Mouse (Mus musculus): ENCODE measurements around the gene Atp2b4. TPM values are rescaled to one million over a fixed set of nuclear protein-coding genes. Genes with fewer than 3 reads are reported as not detected.

Gene Atp2b4
- polyA plus RNA-seq, 1 experiment from 2014 or later = 8.2 TPM

GRCm38 (mm10) chr1:133754317-133754868 is 46.4 kb downstream of the Atp2b4 start:
- Histone ChIP-seq H3K4me2 (replicated peaks; ENCODE audit: low read depth, low read length) (no peak overlapping the region), H3K36me3 (ENCODE audit: insufficient read depth, low read length) (no peaks in the 10 kb centered on the region), H3K27ac (ENCODE audit: low read length) (no peak overlapping the region), H3K4me1 (ENCODE audit: insufficient read depth, low read length) (no peaks in the 10 kb centered on the region), H3K9ac (replicated peaks; ENCODE audit: low read length) (no peak overlapping the region), H3K4me3 (ENCODE audit: low read length) (no peak overlapping the region), H3K9me3 (ENCODE audit: low read length) (no peaks in the 10 kb centered on the region), H3K27me3 (ENCODE audit: insufficient read depth, low read length) (no peaks in the 10 kb centered on the region)
- no peak for ATAC-seq (ENCODE audit: low FRiP score, low TSS enrichment)
- 70% methylated on average over 4 of the region's 4 CpGs for WGBS

- H3K4me1 ChIP-seq (ENCODE audit: insufficient read depth, low read length) = no peaks in the 10 kb centered on the region; the same call in 1 of the 2 replicates
- H3K36me3 ChIP-seq (ENCODE audit: insufficient read depth, low read length) = no peaks in the 10 kb centered on the region
- WGBS = 90% methylated on average over 8 of the region's 8 CpGs
- no peaks in the 10 kb centered on the region for H3K9me3 ChIP-seq (ENCODE audit: low read length)
- H3K27me3 ChIP-seq (ENCODE audit: insufficient read depth, low read length) = no peaks in the 10 kb centered on the region
- H3K4me2 ChIP-seq (replicated peaks; ENCODE audit: low read depth, low read length) = no peak overlapping the region
- no peak for ATAC-seq (ENCODE audit: low FRiP score, low TSS enrichment)
- H3K4me3 ChIP-seq (ENCODE audit: low read length) = no peak overlapping the region
- H3K9ac ChIP-seq (replicated peaks; ENCODE audit: low read length) = no peak overlapping the region
- no peak overlapping the region for H3K27ac ChIP-seq (ENCODE audit: low read length)
Measured at GRCm38 (mm10) chr1:133753325-133753724, 47.5 kb downstream of the Atp2b4 start.

- 90% methylated on average over 3 of the region's 3 CpGs for WGBS
- H3K9ac ChIP-seq (replicated peaks; ENCODE audit: low read length) = no peak overlapping the region
- H3K4me2 ChIP-seq (replicated peaks; ENCODE audit: low read depth, low read length) = no peak overlapping the region
- H3K9me3 ChIP-seq (ENCODE audit: low read length) = no peaks in the 10 kb centered on the region
- no peak overlapping the region for H3K27ac ChIP-seq (ENCODE audit: low read length)
- H3K4me1 ChIP-seq (ENCODE audit: insufficient read depth, low read length) = no peaks in the 10 kb centered on the region; the same call in 1 of the 2 replicates
- H3K4me3 ChIP-seq (ENCODE audit: low read length) = no peak overlapping the region
- no peaks in the 10 kb centered on the region for H3K36me3 ChIP-seq (ENCODE audit: insufficient read depth, low read length)
- no peak for ATAC-seq (ENCODE audit: low FRiP score, low TSS enrichment)
- H3K27me3 ChIP-seq (ENCODE audit: insufficient read depth, low read length) = no peaks in the 10 kb centered on the region
Measured at GRCm38 (mm10) chr1:133751621-133752020, 49.2 kb downstream of the Atp2b4 start.

- no peak for ATAC-seq (ENCODE audit: low FRiP score, low TSS enrichment)
- 83% methylated on average over 4 of the region's 4 CpGs for WGBS
- Histone ChIP-seq H3K36me3 (ENCODE audit: insufficient read depth, low read length) (no peaks in the 10 kb centered on the region), H3K27ac (ENCODE audit: low read length) (no peak overlapping the region), H3K4me2 (replicated peaks; ENCODE audit: low read depth, low read length) (no peak overlapping the region), H3K27me3 (ENCODE audit: insufficient read depth, low read length) (no peaks in the 10 kb centered on the region), H3K4me3 (ENCODE audit: low read length) (no peak overlapping the region), H3K9me3 (ENCODE audit: low read length) (no peaks in the 10 kb centered on the region), H3K9ac (replicated peaks; ENCODE audit: low read length) (no peak overlapping the region), H3K4me1 (ENCODE audit: insufficient read depth, low read length) (peaks cover 5% of the 10 kb centered on the region; the same call in 1 of the 2 replicates)
Measured at GRCm38 (mm10) chr1:133749954-133750353, 50.9 kb downstream of the Atp2b4 start.

- Histone ChIP-seq H3K9me3 (ENCODE audit: low read length) (no peaks in the 10 kb centered on the region), H3K4me2 (replicated peaks; ENCODE audit: low read depth, low read length) (no peak overlapping the region), H3K27me3 (ENCODE audit: insufficient read depth, low read length) (no peaks in the 10 kb centered on the region), H3K27ac (ENCODE audit: low read length) (peak overlapping the region; percentile 13; the same call in 1 of the 2 replicates), H3K4me1 (ENCODE audit: insufficient read depth, low read length) (peaks cover 21% of the 10 kb centered on the region), H3K4me3 (ENCODE audit: low read length) (no peak overlapping the region), H3K9ac (replicated peaks; ENCODE audit: low read length) (no peak overlapping the region), H3K36me3 (ENCODE audit: insufficient read depth, low read length) (no peaks in the 10 kb centered on the region)
- 60% methylated on average over 9 of the region's 9 CpGs for WGBS
- 0 out of 2 replicates have a peak, but pooled peaks have one; percentile 29 for ATAC-seq (ENCODE audit: low FRiP score, low TSS enrichment)
Measured at GRCm38 (mm10) chr1:133745078-133745495, 55.8 kb downstream of the Atp2b4 start.

- peak; percentile 25; the same call in 1 of the 2 replicates for ATAC-seq (ENCODE audit: low FRiP score, low TSS enrichment)
- Histone ChIP-seq H3K4me2 (replicated peaks; ENCODE audit: low read depth, low read length) (no peak overlapping the region), H3K4me3 (ENCODE audit: low read length) (no peak overlapping the region), H3K9ac (replicated peaks; ENCODE audit: low read length) (no peak overlapping the region), H3K36me3 (ENCODE audit: insufficient read depth, low read length) (no peaks in the 10 kb centered on the region), H3K9me3 (ENCODE audit: low read length) (no peaks in the 10 kb centered on the region), H3K27ac (ENCODE audit: low read length) (peak overlapping the region; percentile 13; the same call in 1 of the 2 replicates), H3K4me1 (ENCODE audit: insufficient read depth, low read length) (peaks cover 21% of the 10 kb centered on the region), H3K27me3 (ENCODE audit: insufficient read depth, low read length) (no peaks in the 10 kb centered on the region)
- WGBS = 71% methylated on average over 4 of the region's 4 CpGs
Measured at GRCm38 (mm10) chr1:133744609-133745008, 56.2 kb downstream of the Atp2b4 start.

- H3K36me3 ChIP-seq (ENCODE audit: insufficient read depth, low read length) = no peaks in the 10 kb centered on the region
- no peaks in the 10 kb centered on the region for H3K9me3 ChIP-seq (ENCODE audit: low read length)
- WGBS = 35% methylated on average over 8 of the region's 8 CpGs
- H3K4me1 ChIP-seq (ENCODE audit: insufficient read depth, low read length) = peaks cover 21% of the 10 kb centered on the region
- H3K27me3 ChIP-seq (ENCODE audit: insufficient read depth, low read length) = no peaks in the 10 kb centered on the region
- peak; percentile 47; the same call in 1 of the 2 replicates for ATAC-seq (ENCODE audit: low FRiP score, low TSS enrichment)
- H3K4me3 ChIP-seq (ENCODE audit: low read length) = no peak overlapping the region
- H3K4me2 ChIP-seq (replicated peaks; ENCODE audit: low read depth, low read length) = no peak overlapping the region
- peak overlapping the region; percentile 12; the same call in 1 of the 2 replicates for H3K9ac ChIP-seq (replicated peaks; ENCODE audit: low read length)
- H3K27ac ChIP-seq (ENCODE audit: low read length) = peak overlapping the region; percentile 20; the same call in 1 of the 2 replicates
Measured at GRCm38 (mm10) chr1:133742517-133742916, 58.3 kb downstream of the Atp2b4 start.

- Histone ChIP-seq H3K27ac (ENCODE audit: low read length) (no peak overlapping the region; the same call in 1 of the 2 replicates), H3K27me3 (ENCODE audit: insufficient read depth, low read length) (no peaks in the 10 kb centered on the region), H3K4me3 (ENCODE audit: low read length) (no peak overlapping the region), H3K4me2 (replicated peaks; ENCODE audit: low read depth, low read length) (no peak overlapping the region), H3K4me1 (ENCODE audit: insufficient read depth, low read length) (peaks cover 21% of the 10 kb centered on the region), H3K9me3 (ENCODE audit: low read length) (no peaks in the 10 kb centered on the region), H3K36me3 (ENCODE audit: insufficient read depth, low read length) (no peaks in the 10 kb centered on the region), H3K9ac (replicated peaks; ENCODE audit: low read length) (no peak overlapping the region; the same call in 1 of the 2 replicates)
- ATAC-seq (ENCODE audit: low FRiP score, low TSS enrichment) = no peak; the same call in 1 of the 2 replicates
- WGBS = 28% methylated on average over 11 of the region's 11 CpGs
Measured at GRCm38 (mm10) chr1:133741881-133742434, 58.9 kb downstream of the Atp2b4 start.

GRCm38 (mm10) chr1:133741171-133741570 is 59.7 kb downstream of the Atp2b4 start:
- Histone ChIP-seq H3K4me2 (replicated peaks; ENCODE audit: low read depth, low read length) (no peak overlapping the region), H3K27me3 (ENCODE audit: insufficient read depth, low read length) (no peaks in the 10 kb centered on the region), H3K36me3 (ENCODE audit: insufficient read depth, low read length) (no peaks in the 10 kb centered on the region), H3K4me3 (ENCODE audit: low read length) (no peak overlapping the region), H3K9ac (replicated peaks; ENCODE audit: low read length) (no peak overlapping the region), H3K9me3 (ENCODE audit: low read length) (no peaks in the 10 kb centered on the region), H3K27ac (ENCODE audit: low read length) (no peak overlapping the region), H3K4me1 (ENCODE audit: insufficient read depth, low read length) (peaks cover 25% of the 10 kb centered on the region)
- no peak for ATAC-seq (ENCODE audit: low FRiP score, low TSS enrichment)
- 82% methylated on average over 6 of the region's 6 CpGs for WGBS

- 62% methylated on average over 7 of the region's 7 CpGs for WGBS
- Histone ChIP-seq H3K4me1 (ENCODE audit: insufficient read depth, low read length) (peaks cover 16% of the 10 kb centered on the region), H3K4me2 (replicated peaks; ENCODE audit: low read depth, low read length) (no peak overlapping the region), H3K9me3 (ENCODE audit: low read length) (no peaks in the 10 kb centered on the region), H3K36me3 (ENCODE audit: insufficient read depth, low read length) (peaks cover 2% of the 10 kb centered on the region; the same call in 1 of the 2 replicates), H3K9ac (replicated peaks; ENCODE audit: low read length) (no peak overlapping the region), H3K27ac (ENCODE audit: low read length) (no peak overlapping the region), H3K27me3 (ENCODE audit: insufficient read depth, low read length) (no peaks in the 10 kb centered on the region), H3K4me3 (ENCODE audit: low read length) (no peak overlapping the region)
- ATAC-seq (ENCODE audit: low FRiP score, low TSS enrichment) = no peak; the same call in 1 of the 2 replicates
Measured at GRCm38 (mm10) chr1:133736664-133737063, 64.2 kb downstream of the Atp2b4 start.
